Mouse (Mus musculus) E14TG2a.4 (cell line): ENCODE measurements around the gene Gas7.

Experiments used
- CTCF ChIP-seq: conservative IDR thresholded peaks from 2 replicates; pipeline ENCODE4 v1.5.1; 2014; ENCODE audit warnings: low read length
- NANOG ChIP-seq: IDR thresholded peaks from 2 replicates; pipeline ENCODE4 v1.6.1; 2014; ENCODE audit warnings: borderline replicate concordance, low read length, mixed read lengths
- POU5F1 ChIP-seq: IDR thresholded peaks from 2 replicates; pipeline ENCODE4 v1.6.1; 2014; ENCODE audit warnings: low read length, borderline replicate concordance

- TF ChIP-seq CTCF: no peak
- TF ChIP-seq NANOG: no peak
- no peak for TF ChIP-seq POU5F1
These were observed 60.0 kb downstream of the Gas7 start for GRCm38 (mm10) chr11:67515020-67515911.
